In the genomic region with DNA sequence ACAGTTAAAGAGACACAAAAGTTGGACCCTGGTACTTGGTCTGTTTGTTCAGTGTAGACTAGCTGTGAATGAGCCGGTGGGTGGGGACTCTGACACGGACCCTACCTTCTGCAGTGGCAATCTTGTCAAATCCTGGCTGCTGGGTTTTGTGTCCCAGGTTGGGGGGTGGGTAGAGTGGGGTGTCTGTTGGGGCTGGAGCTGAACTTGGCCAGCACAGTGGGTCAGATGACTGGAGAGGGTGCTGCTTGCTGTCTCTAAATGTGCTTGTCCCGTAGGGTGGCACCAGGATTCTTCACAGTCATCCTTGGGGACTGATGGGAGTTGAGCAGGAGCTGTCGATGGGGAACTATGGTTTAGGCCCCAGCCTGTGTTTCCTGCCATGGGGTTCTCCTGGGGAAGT, we compare ENCODE assay signal across 10 mouse cellular contexts. TPM values are rescaled to one million over a fixed set of nuclear protein-coding genes. Genes with fewer than 3 reads are reported as not detected.
A peak's percentile ranks its signal among the peaks of the same experiment; 100 is the strongest.
DNase-seq lines count a peak whose midpoint lies in the region; ATAC-seq and TF ChIP-seq lines count a peak whose summit lies in the region.
"Had no signal": no experiment of that assay in that cellular context is flagged by ENCODE, and none has a peak within 500 bp of the region (broad histone marks: within the 10 kb centered on the region; RNA-seq: fewer than 3 reads in every experiment).

No protein-coding gene starts in this region.

- peak overlapping the region; percentile 77 for H3K9ac ChIP-seq in heart, adult 2 months (ENCODE audit: low read depth, low read length)
- peak overlapping the region; percentile 51 for H3K9ac ChIP-seq in limb, embryonic 13.5 days
- no peak overlapping the region; the same call in 1 of the 2 replicates for H3K9ac ChIP-seq in stomach, postnatal 0 days (ENCODE audit: low read length)

- no peaks in the 10 kb centered on the region for H3K27me3 ChIP-seq in heart, adult 2 months (ENCODE audit: control insufficient read depth, insufficient read depth, low read length)
- peaks cover 16% of the 10 kb centered on the region for H3K27me3 ChIP-seq in limb, embryonic 13.5 days
- no peaks in the 10 kb centered on the region for H3K27me3 ChIP-seq in stomach, postnatal 0 days (ENCODE audit: control insufficient read depth, insufficient read depth, low read length)

- H3K4me2 ChIP-seq in limb, embryonic 13.5 days (replicated peaks): peak overlapping the region; percentile 80
- peak overlapping the region; percentile 95 for H3K4me2 ChIP-seq in stomach, postnatal 0 days (replicated peaks; ENCODE audit: low read depth)

- no peak; the same call in 1 of the 2 replicates for TF ChIP-seq POLR2A in heart, adult 2 months (IDR thresholded peaks at IDR 0.05; ENCODE audit: insufficient read depth, low read depth, low read length)
- no peak for TF ChIP-seq POLR2A in lung, adult 2 months (IDR thresholded peaks at IDR 0.05; ENCODE audit: borderline replicate concordance, extremely low read depth, low read depth, low read length)

- TF ChIP-seq EP300 in heart, adult 2 months (IDR thresholded peaks at IDR 0.05; ENCODE audit: insufficient read depth, low read depth, low read length): no peak
- TF ChIP-seq EP300 in stomach, postnatal 0 days (optimal IDR thresholded peaks at IDR 0.05): no peak

- peaks cover 18% of the 10 kb centered on the region for H3K4me1 ChIP-seq in heart, adult 2 months (ENCODE audit: control insufficient read depth, insufficient read depth, low read length)
- peaks cover 70% of the 10 kb centered on the region for H3K4me1 ChIP-seq in limb, embryonic 13.5 days
- H3K4me1 ChIP-seq in stomach, postnatal 0 days (replicated peaks; ENCODE audit: control insufficient read depth, insufficient read depth): peaks cover 10% of the 10 kb centered on the region
- H3K4me1 ChIP-seq in lung, adult 2 months (ENCODE audit: control insufficient read depth, insufficient read depth, low read length): peaks cover 19% of the 10 kb centered on the region; the same call in 1 of the 2 replicates

- no peaks in the 10 kb centered on the region for H3K9me3 ChIP-seq in limb, embryonic 13.5 days
- H3K9me3 ChIP-seq in stomach, postnatal 0 days (ENCODE audit: control insufficient read depth, low read length): no peaks in the 10 kb centered on the region

- 50% methylated on average over 4 of the region's 4 CpGs for WGBS in heart, adult 2 months
- WGBS in limb, embryonic 13.5 days: 86% methylated on average over 4 of the region's 4 CpGs
- 68% methylated on average over 4 of the region's 4 CpGs for WGBS in stomach, postnatal 0 days
- WGBS in lung, adult 2 months: 64% methylated on average over 4 of the region's 4 CpGs

- H3K27ac ChIP-seq in heart, adult 2 months: peak overlapping the region; percentile 94
- no peak overlapping the region for H3K27ac ChIP-seq in limb, embryonic 13.5 days
- 0 out of 2 replicates have a peak overlapping the region, but pooled peaks have one; percentile 0 for H3K27ac ChIP-seq in stomach, postnatal 0 days (replicated peaks)

- DNase-seq in heart, adult 2 months: peak in 1 of 2 experiments; percentile 17
- no peak for DNase-seq in heart, adult 8-10 months (ENCODE audit: low spot score)
- DNase-seq in spleen, postnatal 10 days (ENCODE audit: low spot score in 2 of 2): peak; percentile 24 to 46
- no peak for DNase-seq in spleen, postnatal 36 days (ENCODE audit: low spot score in 2 of 2)
- DNase-seq in stomach, postnatal 0 days (ENCODE audit: low spot score): no peak
- DNase-seq in lung, adult 2 months: no peak
- no peak for DNase-seq in embryo, embryonic 11 days

- peak overlapping the region; percentile 96 for H3K4me3 ChIP-seq in heart, adult 2 months
- peak overlapping the region; percentile 74; the same call in 1 of the 2 replicates for H3K4me3 ChIP-seq in limb, embryonic 13.5 days
- peak overlapping the region; percentile 10; the same call in 1 of the 2 replicates for H3K4me3 ChIP-seq in stomach, postnatal 0 days (ENCODE audit: low read depth, low read length)
- no peak overlapping the region for H3K4me3 ChIP-seq in lung, adult 2 months (replicated peaks; ENCODE audit: extremely low read depth, low read depth, low read length)

- TF ChIP-seq CTCF in heart, adult 2 months (IDR thresholded peaks at IDR 0.05): no peak
- TF ChIP-seq CTCF in stomach, postnatal 0 days (IDR thresholded peaks at IDR 0.05; ENCODE audit: low read depth): no peak
- no peak for TF ChIP-seq CTCF in lung, adult 2 months (IDR thresholded peaks at IDR 0.05; ENCODE audit: insufficient read depth, low read length)

- ATAC-seq in limb, embryonic 13.5 days (ENCODE audit: low FRiP score, low read depth): no peak
- ATAC-seq in stomach, postnatal 0 days (ENCODE audit: low FRiP score, low TSS enrichment): peak; percentile 21; the same call in 1 of the 2 replicates

- peaks cover 2% of the 10 kb centered on the region; the same call in 1 of the 2 replicates for H3K36me3 ChIP-seq in heart, adult 2 months (ENCODE audit: control insufficient read depth, insufficient read depth, low read length)
- peaks cover 40% of the 10 kb centered on the region for H3K36me3 ChIP-seq in limb, embryonic 13.5 days
- H3K36me3 ChIP-seq in stomach, postnatal 0 days (ENCODE audit: control insufficient read depth, insufficient read depth, low read length): no peaks in the 10 kb centered on the region

- no peaks in the 10 kb centered on the region; the same call in 1 of the 2 replicates for H3K79me2 ChIP-seq in heart, adult 2 months (replicated peaks; ENCODE audit: control insufficient read depth, insufficient read depth, low read length)

- intact Hi-C loops in heart, adult 2 months (cut with DNase I): loop anchor here (2.0 kb wide), 2 partner anchors 21 to 57 kb away; no protein-coding TSS in a partner anchor

RNA-seq across cellular contexts. Expression of a gene that starts 3.7 kb away (rescaled TPM):
- 100 to 1,000 TPM; 173 to 203 TPM for total RNA-seq in heart, adult 2 months (2021)
- polyA plus RNA-seq in heart, adult 2 months (2012; rRNA removed): 342 and 529 TPM in 2 replicates
- total RNA-seq in heart, adult 8-10 months (2022): 100 to 1,000 TPM; 143 to 197 (median 166) TPM
- 28.3 and 29.0 TPM in 2 replicates for polyA plus RNA-seq in limb, embryonic 13.5 days (2015; fragmentation: Nextera tagmentation; extraction: Ambion mirVana)
- 24.9 and 25.4 TPM in 2 replicates for polyA plus RNA-seq in stomach, postnatal 0 days (2015; fragmentation: Nextera tagmentation; extraction: Ambion mirVana)
- 89.5 and 92.5 TPM in 2 replicates for polyA plus RNA-seq in lung, adult 2 months (2012; rRNA removed)

RNA-seq across cellular contexts. Expression of a gene that starts 24.0 kb away (rescaled TPM):
- total RNA-seq in heart, adult 2 months (2021): 10 to 100 TPM; 22.8 to 23.0 TPM
- 27.8 and 44.8 TPM in 2 replicates for polyA plus RNA-seq in heart, adult 2 months (2012; rRNA removed)
- 10 to 100 TPM; 20.2 to 24.8 (median 23.0) TPM for total RNA-seq in heart, adult 8-10 months (2022)
- 148 and 155 TPM in 2 replicates for polyA plus RNA-seq in limb, embryonic 13.5 days (2015; fragmentation: Nextera tagmentation; extraction: Ambion mirVana)
- 66.8 and 68.7 TPM in 2 replicates for polyA plus RNA-seq in stomach, postnatal 0 days (2015; fragmentation: Nextera tagmentation; extraction: Ambion mirVana)
- 40.2 and 46.8 TPM in 2 replicates for polyA plus RNA-seq in lung, adult 2 months (2012; rRNA removed)

RNA-seq across cellular contexts. Expression of a gene that starts 46.5 kb away (rescaled TPM):
- not detected for total RNA-seq in heart, adult 2 months (2021)
- polyA plus RNA-seq in heart, adult 2 months (2012; rRNA removed): 0.14 TPM in 1 of 2 replicates, not detected in the other
- not detected for total RNA-seq in heart, adult 8-10 months (2022)
- polyA plus RNA-seq in limb, embryonic 13.5 days (2015; fragmentation: Nextera tagmentation; extraction: Ambion mirVana): 1.4 and 1.5 TPM in 2 replicates
- 0.02 TPM in 2 replicates for polyA plus RNA-seq in stomach, postnatal 0 days (2015; fragmentation: Nextera tagmentation; extraction: Ambion mirVana)
- polyA plus RNA-seq in lung, adult 2 months (2012; rRNA removed): 0.14 and 0.15 TPM in 2 replicates
- total RNA-seq: heart, adult 18-20 months had no signal
- polyA plus RNA-seq: C2C12 had no signal

Comparison
In these comparisons a context has a peak if more than half of its experiments do, and no peak if none do; other contexts are left out.
1. DNase-seq: peak in spleen, postnatal 10 days (2 of 2); none in heart, adult 8-10 months (single experiment), spleen, postnatal 36 days (0 of 2), stomach, postnatal 0 days (single experiment), lung, adult 2 months (single experiment) and embryo, embryonic 11 days (single experiment).